Mouse (Mus musculus) frontal cortex, postnatal 25 days (tissue): Measurements from ENCODE around the gene Ube2o.
A peak's percentile ranks its signal among the peaks of the same experiment; 100 is the strongest.
"Not testable (repeated sequence)": the region's sequence is repeated elsewhere in the genome, so short reads cannot be mapped to it uniquely, and the experiment has no call there.

Experiments used
- DNase-seq, 2 experiments: peaks; one replicate each; pipeline ENCODE4 v3.0.0; 2022; ENCODE audit warnings: low spot score in 2 of 2

The Ube2o gene

DNA sequence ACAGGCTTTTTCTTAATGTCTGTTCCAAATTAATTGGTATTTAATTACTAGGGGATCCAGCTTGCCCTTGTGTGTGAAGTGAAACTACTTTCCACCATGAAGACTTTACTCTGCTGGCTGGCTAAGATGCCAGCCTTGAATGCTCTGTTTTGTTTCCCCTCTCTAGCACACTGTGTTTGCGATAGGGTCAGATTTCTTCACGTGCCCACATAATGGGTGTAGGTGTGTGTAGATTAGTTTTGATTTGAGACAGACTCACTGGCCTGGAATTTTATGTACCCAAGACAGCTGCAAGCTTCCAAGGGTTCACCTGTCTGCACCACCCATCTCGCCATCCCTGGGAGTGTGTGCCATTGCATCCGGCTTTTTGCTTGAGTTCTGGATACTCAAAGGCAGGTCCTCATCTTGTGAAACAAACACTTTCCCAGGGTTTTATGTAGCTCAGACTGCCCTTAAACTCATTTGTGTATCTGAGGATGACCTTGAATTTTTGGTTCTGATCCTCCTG, 67.7 kb downstream of the Ube2o start:
- DNase-seq = no peak

GRCm38 (mm10) chr11:116512987-116513386, 68.3 kb downstream of the Ube2o start:
- no peak for DNase-seq

- no peak for DNase-seq
These were observed 69.1 kb downstream of the Ube2o start for GRCm38 (mm10) chr11:116512154-116512553.

DNA sequence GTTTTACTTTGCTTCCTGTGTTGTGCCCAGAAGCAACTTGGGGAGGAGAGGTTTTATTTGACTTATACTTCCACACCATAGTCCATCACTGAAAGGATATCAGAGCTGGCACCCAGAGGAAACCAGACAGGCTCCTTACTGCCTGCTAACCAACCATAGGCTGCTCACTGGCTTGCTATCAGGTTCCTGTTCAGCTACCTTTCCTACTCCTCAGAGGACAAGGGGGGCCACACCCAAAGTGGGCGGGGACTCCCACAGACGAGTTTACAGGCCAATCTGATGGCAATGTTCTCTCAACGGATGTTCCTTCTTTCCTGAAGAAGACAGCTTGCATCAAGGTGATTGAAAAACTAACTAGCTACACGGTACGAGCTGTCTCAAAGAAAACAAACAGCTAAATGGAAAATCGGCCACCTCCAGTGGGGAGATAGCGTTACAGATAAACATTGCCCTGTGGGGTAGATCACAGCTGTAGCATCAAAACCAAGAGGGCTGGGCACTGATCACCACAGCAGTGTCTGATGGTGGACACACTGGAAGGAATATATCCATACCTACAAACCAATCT, 69.9 kb downstream of the Ube2o start:
- no peak for DNase-seq

DNA sequence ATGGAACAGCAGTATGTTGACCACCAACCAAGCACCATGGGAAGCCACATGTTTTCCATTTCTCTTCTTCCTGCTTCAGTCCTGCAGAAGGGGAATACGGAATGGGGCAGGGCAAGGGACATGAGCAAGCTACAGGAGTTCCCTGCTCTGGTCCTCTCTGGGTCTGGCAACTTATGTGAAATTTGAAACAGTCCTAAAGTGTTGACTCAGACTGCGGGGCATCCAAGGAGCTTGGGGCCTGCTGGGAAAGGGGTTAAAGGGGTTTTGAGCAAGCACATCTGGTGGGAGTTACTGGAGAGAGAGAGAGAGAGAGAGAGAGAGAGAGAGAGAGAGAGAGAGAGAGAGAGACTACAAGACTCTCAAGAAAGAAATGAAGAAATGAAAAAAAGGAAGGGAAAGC, 72.6 kb downstream of the Ube2o start:
- no peak for DNase-seq

DNA sequence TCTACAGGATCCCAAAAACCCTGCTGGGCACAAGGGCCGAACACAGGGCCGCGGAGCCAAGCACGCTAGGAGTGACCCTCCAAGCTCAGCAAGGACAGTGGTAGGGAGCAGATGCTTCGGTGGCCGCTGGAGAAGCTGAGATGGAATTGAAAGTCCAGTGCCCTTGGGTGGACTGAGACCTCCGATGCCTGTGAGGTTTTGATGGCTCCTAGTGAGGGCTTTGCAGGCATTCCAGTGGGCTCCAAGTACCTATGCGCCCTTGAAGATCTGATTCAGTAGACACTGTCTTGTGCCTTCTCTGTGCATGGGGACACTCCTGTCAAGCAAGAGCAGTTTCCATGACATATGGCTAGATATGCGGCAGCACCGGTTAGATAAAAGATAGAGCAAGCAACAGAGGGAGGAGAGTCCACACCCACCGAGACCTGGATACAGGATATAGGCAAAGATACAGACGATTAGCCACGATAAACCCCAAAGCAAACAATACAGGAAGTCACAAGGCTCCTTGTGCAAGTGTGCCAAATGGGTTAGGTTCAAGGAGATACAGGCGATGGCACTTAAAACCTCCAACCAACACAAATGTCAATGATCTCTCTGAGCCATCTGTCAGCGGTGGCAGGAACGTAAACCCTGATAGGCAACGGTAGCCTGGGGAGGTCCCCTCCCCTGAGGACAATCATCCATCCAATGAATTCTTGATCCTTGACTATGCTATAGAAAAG, 74.9 kb downstream of the Ube2o start:
- DNase-seq = no peak

- DNase-seq = no peak
These were observed 75.7 kb downstream of the Ube2o start for GRCm38 (mm10) chr11:116505573-116505972.

DNA sequence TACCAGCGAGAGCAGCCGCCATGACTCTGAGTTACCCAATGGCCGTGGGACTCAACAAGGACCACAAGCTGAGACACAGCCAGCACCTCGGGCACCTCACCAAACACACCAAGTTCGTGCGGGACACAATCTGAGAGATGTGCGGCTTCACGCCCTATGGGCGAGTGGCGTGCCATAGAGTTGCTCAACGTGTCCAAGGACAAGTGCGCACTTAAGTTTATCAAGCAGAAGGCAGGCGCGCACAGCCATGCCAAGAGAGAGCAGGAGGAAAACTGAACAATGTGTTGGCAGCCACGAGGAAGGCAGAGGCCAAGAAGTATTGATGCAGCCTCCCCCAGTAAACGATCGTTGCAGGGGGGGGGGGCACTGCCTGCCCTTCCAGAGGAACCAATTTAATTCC, 76.7 kb downstream of the Ube2o start:
- DNase-seq = no peak

DNA sequence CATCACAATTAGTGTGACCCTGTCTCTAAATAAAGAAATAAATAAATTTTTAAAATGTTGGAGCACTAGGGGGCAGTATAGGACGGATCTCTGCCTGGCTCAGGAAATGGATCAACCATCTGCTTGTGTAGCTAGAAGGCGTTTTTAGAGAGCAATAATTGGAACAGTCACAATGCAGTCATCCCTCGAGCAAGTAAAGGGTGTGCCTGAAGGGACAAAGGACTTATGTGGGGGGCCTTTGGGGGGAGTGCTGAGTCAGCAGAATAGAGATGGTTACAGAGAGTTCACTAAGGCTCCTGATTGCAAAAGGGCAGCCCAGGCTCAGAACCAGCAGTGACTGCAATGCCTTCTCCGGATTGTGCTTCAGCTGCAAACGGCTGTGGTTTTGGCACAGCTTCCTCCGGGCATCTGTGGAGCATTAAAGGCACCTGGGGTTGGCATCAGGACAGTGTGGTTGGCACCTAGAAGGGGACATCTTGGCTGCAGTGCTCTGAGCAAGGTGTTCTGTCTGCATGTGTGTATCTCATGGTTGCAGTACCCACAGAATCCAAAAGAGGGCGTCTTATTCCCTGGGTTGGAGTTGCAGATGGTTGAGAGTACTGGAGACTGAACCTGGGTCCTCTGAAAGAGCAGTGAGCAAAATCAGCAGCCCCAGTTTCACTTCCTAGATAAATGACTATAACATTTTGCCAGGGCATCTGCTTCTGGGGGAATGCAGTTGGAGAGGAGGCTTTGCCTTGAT, 80.1 kb downstream of the Ube2o start:
- no peak for DNase-seq

DNA sequence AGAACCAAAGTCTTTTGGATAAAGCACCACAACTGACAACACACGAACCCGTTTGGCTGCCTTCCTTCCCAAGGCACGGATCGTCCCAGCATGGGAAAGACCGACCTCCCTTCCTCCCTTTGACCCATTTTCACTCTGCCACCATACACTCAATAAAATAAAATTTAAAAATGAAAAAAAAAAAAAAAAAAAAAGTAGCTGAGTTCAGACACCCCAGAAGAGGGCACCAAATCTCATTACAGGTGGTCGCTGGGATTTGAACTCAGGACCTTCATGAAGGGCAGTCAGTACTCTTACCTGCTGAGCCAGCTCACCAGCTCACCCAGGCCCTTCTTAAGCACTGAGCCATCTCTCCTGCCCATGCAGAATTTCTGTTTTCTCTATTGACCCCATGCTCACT, 82.2 kb downstream of the Ube2o start:
- no peak for DNase-seq

DNA sequence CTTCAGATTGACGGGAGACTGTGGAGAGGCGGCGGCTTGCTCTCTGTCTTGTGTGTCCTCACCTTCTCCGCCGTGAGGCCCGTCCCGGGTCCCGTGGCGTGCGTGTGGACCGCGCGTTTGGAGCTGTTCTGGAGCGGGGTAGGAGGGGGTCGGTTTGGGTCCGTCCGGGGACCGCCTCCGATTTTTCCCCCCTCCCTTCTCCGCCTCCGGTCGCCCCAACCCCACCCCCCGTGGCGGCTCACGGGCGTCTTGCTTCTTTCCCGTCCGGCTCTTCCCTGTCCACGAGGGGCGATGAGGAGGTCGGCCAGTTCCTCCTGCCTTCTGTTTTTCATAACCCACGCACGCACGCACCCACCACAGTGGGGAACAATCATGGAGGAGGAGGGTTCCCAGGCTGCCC, 82.7 kb downstream of the Ube2o start:
- DNase-seq = no peak

- DNase-seq = no peak
These were observed 83.9 kb downstream of the Ube2o start for GRCm38 (mm10) chr11:116497313-116497712.

DNA sequence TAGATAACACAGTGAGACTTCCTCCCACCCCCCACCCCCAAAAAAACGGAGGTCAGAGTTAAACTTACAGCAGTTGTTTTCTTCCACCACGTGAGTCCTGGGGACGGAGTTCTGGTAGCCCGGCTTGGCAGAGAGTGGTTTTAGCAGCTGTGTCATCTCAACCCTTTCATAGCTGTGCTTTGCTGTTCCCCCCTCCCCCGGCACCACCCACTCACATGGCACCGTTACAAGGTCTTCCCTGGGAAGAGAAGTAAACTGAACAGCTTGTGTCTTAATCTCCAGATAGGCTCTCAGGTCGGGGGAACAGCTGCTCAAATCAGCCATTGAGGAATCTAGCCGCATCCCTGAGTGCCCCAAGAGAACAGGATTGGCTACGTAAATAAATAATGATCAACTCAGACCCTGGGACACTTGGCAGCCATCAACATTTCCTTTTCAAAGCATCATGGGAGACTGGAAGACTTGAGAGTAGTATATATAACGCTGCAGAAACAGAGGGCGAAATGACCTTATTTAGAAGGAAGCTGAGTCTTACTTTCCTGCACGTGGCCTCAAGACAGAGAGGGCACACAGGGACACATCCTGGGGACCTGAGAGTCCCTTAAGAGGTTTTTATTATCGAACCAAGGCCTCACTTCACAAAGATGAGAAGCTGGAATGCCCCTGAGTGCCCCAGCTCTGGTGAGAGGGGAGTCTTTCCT, 86.6 kb downstream of the Ube2o start:
- DNase-seq = peak in 1 of 2 experiments; percentile 50

DNA sequence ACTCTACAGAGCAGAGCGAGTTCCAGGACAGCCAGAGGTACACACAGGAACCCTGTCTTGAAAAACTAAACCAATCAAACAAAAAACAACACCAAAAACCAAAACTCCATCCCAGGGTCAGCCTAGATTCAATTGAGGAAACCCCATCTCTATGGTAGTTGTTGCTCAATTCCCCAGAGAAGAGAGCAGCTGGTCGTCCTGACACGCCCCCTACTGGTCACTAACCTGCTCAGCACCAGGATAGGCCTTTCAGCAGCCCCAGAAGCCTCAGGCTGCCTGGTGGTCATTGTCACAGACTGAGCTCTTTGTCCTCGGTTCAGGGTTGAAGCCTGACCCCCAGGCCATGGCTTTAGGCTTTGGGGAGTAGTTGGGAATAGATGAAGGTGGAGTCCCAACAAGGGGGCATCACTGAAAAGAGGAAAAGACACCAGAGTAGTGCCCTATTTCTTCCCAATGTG, 87.4 kb downstream of the Ube2o start, which contains the start of gene Prpsap1:
Prpsap1 (minus strand) TSS at position 408 of the 458 bp plus-strand sequence.
- DNase-seq = no peak

- DNase-seq = no peak
These were observed 88.1 kb downstream of the Ube2o start for GRCm38 (mm10) chr11:116493191-116493590.

- not testable (repeated sequence) for DNase-seq
These were observed 88.7 kb downstream of the Ube2o start for GRCm38 (mm10) chr11:116492507-116492906.

DNA sequence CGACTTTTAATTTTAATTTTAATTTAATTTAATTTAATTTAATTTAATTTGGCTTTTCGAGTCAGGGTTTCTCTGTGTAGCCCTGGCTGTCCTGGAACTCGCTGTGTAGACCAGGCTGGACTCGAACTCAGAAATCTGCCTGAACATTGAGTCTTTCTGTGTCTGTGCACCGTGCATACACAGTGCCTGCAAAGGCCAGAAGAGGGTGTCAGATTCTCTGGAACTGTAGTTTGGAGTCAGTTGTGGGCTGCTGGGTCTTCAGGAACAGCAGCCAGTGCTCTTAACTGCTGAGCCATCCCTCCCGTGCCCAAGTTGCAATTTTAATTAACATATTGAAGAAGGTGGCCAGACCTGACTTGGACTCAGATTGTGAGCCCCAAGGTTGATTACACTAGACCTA, 89.9 kb downstream of the Ube2o start:
- no peak for DNase-seq

DNA sequence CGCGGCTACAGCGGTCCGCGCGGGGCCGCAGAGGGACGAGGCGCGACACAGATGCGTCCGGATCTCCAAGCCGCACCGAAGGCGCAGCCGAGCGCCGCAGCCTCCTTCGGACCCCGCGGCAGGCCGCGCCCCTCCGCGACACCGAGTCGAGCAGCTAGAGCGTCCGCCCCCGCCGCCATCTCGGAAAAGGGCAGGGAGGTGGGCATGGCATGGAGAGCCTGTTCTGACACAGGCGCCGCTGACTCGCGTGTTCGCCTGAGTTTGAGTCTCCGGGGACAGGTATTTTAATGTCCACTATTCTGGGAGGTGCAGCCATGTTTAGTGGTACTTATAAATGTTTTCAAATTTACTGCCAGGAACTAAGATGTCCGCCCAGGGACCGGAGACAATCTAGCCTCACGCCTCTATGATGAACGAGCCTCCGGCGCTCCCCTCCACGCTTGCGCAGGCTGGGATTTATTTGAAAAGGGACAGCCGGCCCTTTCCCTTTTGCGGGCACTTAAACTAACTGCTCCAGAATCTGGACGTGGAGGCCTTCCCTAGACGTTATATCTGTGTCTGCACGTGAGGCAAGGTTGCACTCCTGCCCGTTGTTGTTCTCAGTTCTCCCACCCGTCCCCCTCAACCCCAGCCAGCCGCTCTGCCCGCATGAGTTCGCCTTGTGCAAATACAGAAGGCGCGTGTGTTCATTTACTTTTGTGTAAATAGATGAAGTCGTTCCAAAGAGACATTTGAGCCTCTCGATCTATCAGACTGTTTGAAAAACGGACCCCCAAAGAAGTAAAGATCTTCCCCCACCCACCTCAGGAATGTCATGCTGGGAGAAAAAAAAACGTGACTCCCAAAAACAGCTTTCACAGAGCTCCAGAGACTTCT, 90.8 kb downstream of the Ube2o start:
- peak; percentile 73 to 75 for DNase-seq

GRCm38 (mm10) chr11:116489771-116490231, 91.4 kb downstream of the Ube2o start:
- no peak for DNase-seq

DNA sequence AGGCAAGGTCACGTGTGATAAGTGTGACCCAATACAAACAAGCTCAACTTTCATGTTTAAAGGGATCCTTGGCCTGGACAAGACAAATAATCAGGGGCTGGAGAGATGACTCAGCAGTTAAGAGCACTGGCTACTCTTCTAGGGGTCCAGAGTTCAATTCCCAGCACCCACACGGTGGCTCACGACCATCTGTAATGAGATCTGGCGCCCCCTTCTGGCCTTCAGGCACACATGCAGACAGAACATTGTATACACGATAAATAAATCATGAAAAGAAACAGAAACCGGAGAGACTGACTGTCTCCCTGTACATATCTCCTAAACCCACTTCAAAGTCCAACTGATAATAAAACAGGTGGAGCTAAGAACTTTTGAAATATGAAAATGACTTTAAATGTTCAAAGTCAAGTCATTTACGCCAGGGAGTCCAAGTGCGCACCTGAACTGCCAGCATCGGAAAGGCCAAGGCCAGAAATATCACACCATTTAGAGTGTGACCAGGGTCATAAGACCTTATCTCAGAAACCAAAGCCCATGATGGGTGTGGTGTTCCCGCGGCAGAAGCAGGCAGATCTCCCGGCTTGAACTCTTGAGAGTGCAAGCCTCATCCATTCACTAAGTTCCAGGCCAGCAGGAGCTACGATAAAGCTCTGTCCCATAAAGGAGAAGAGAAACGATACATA, 92.4 kb downstream of the Ube2o start:
- DNase-seq = no peak
